Mouse (Mus musculus) hindbrain, embryonic 12.5 days (tissue): Measurements from ENCODE around the gene Olfr1404. TPM values are rescaled to one million over a fixed set of nuclear protein-coding genes. Genes with fewer than 3 reads are reported as not detected.
"Not testable (repeated sequence)": the region's sequence is repeated elsewhere in the genome, so short reads cannot be mapped to it uniquely, and the experiment has no call there.

ENCODE experiments used
- ATAC-seq: fragments of 200-750 bp; cut with Nextera tagmentation; 2 replicates; pipeline ENCODE4 v1.8.0; 2017; ENCODE audit warnings: moderate TSS enrichment; ENCODE audit not compliant: low FRiP score
- H3K27ac ChIP-seq: fragments of 300-500 bp; sonication (generic); 2 replicates; pipeline ENCODE4 v1.5.1; 2016; ENCODE audit warnings: mild to moderate bottlenecking
- H3K27me3 ChIP-seq: fragments of 300-500 bp; sonication (generic); 2 replicates; pipeline ENCODE4 v1.6.1; 2016; ENCODE audit warnings: mild to moderate bottlenecking
- H3K36me3 ChIP-seq: fragments of 300-500 bp; sonication (generic); 2 replicates; pipeline ENCODE4 v1.6.1; 2016; ENCODE audit warnings: mild to moderate bottlenecking
- H3K4me1 ChIP-seq: fragments of 300-500 bp; sonication (generic); 2 replicates; pipeline ENCODE4 v1.6.1; 2016
- H3K4me2 ChIP-seq: fragments of 300-500 bp; sonication (generic); replicated peaks from 2 replicates; pipeline ENCODE4 v1.6.1; 2016; ENCODE audit warnings: mild to moderate bottlenecking
- H3K4me3 ChIP-seq: fragments of 300-500 bp; sonication (generic); 2 replicates; pipeline ENCODE4 v1.5.1; 2016; ENCODE audit warnings: mild to moderate bottlenecking
- H3K9ac ChIP-seq: fragments of 300-500 bp; sonication (generic); 2 replicates; pipeline ENCODE4 v1.6.1; 2016; ENCODE audit warnings: mild to moderate bottlenecking, moderate library complexity
- H3K9me3 ChIP-seq: fragments of 300-500 bp; sonication (generic); replicated peaks from 2 replicates; pipeline ENCODE4 v1.6.1; 2016; ENCODE audit warnings: mild to moderate bottlenecking
- WGBS: fragments of 180-500 bp; shearing (Covaris S2); methylation state at CpG from one replicate; pipeline ENCODE4 v1.1.7; 2016; 5-methylcytosine and 5-hydroxymethylcytosine counted together
- polyA plus RNA-seq: library from polyadenylated mRNA; unstranded; fragments of >200 nt; fragmentation: Nextera tagmentation; extraction: Ambion mirVana; gene quantifications from 2 replicates; pipeline ENCODE4 v1.2.1, GENCODE M21; 2016

The Olfr1404 gene
- polyA plus RNA-seq: not detected in 2 replicates

GRCm38 (mm10) chr1:173212092-173212491 is at the start of gene Olfr1404:
TSS of gene Olfr1404 (plus strand) at chr1:173212392.
- H3K4me1 ChIP-seq: no peaks in the 10 kb centered on the region
- H3K4me3 ChIP-seq: no peak within 1 kb of the TSS
- 89% methylated on average over 5 of the region's 5 CpGs for WGBS
- no peak for ATAC-seq
- no peak within 1 kb of the TSS for H3K27ac ChIP-seq
- no peaks in the 10 kb centered on the region for H3K36me3 ChIP-seq
- no peaks in the 10 kb centered on the region for H3K27me3 ChIP-seq
- no peaks in the 10 kb centered on the region for H3K9me3 ChIP-seq
- no peak within 1 kb of the TSS for H3K4me2 ChIP-seq
- H3K9ac ChIP-seq: no peak within 1 kb of the TSS

GRCm38 (mm10) chr1:173174154-173174842 is 37.9 kb upstream of the Olfr1404 start:
- no peak overlapping the region for H3K4me3 ChIP-seq

DNA sequence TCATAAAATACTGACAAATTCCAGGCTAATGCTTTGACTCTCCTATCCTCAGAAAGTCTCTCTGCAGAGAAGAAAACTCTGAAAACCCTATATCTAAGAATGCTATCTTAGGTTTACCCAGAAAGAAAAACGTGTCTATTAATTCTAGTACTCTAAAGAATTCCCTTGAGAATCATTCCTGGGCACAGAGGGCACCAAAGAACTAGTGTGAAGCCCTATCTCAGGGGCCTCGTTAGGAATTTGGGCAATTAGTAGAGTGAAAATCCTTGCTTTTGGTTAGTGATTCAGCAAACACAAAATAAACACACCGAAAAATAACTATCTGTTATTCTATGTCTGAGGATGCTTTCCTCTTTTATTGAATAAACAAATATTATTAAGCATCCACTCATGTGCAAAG is 21.7 kb upstream of the Olfr1404 start, which contains the start of gene Olfr1406:
Gene Olfr1406, minus strand, starts transcription at position 101 of the 400 bp plus-strand sequence.
- H3K4me1 ChIP-seq: no peaks in the 10 kb centered on the region
- no peaks in the 10 kb centered on the region for H3K9me3 ChIP-seq
- H3K36me3 ChIP-seq: no peaks in the 10 kb centered on the region
- no peaks in the 10 kb centered on the region for H3K27me3 ChIP-seq
- WGBS: 67% methylated on average over 3 of the region's 3 CpGs
- no peak within 1 kb of the TSS for H3K4me2 ChIP-seq
- H3K27ac ChIP-seq: no peak within 1 kb of the TSS
- ATAC-seq: no peak
- no peak within 1 kb of the TSS for H3K4me3 ChIP-seq
- H3K9ac ChIP-seq: no peak within 1 kb of the TSS

More at GRCm38 (mm10) chr1:173174154-173174842, 37.9 kb upstream of the Olfr1404 start:
- ATAC-seq: no peak
- Histone ChIP-seq H3K4me1 (no peaks in the 10 kb centered on the region), H3K9ac (no peak overlapping the region), H3K36me3 (no peaks in the 10 kb centered on the region), H3K27ac (no peak overlapping the region), H3K9me3 (no peaks in the 10 kb centered on the region), H3K4me2 (no peak overlapping the region), H3K27me3 (no peaks in the 10 kb centered on the region)

- Histone ChIP-seq H3K27me3 (no peaks in the 10 kb centered on the region), H3K4me1 (no peaks in the 10 kb centered on the region), H3K9ac (no peak overlapping the region), H3K27ac (no peak overlapping the region), H3K9me3 (no peaks in the 10 kb centered on the region), H3K36me3 (no peaks in the 10 kb centered on the region), H3K4me2 (no peak overlapping the region), H3K4me3 (no peak overlapping the region)
- ATAC-seq: no peak
- 82% methylated on average over 3 of the region's 3 CpGs for WGBS
Measured at GRCm38 (mm10) chr1:173192059-173192458, 20.1 kb upstream of the Olfr1404 start.

GRCm38 (mm10) chr1:173196359-173196758 is 15.8 kb upstream of the Olfr1404 start:
- H3K4me1 ChIP-seq: no peaks in the 10 kb centered on the region
- no peak overlapping the region for H3K4me2 ChIP-seq
- H3K9me3 ChIP-seq: no peaks in the 10 kb centered on the region
- no peaks in the 10 kb centered on the region for H3K36me3 ChIP-seq
- no peak overlapping the region for H3K27ac ChIP-seq
- no peak overlapping the region for H3K9ac ChIP-seq
- no peaks in the 10 kb centered on the region for H3K27me3 ChIP-seq
- WGBS: 87% methylated on average over 2 of the region's 2 CpGs
- ATAC-seq: no peak
- H3K4me3 ChIP-seq: no peak overlapping the region

- no peak within 1 kb of the TSS for H3K27ac ChIP-seq
- H3K9me3 ChIP-seq: no peaks in the 10 kb centered on the region
- no peak within 1 kb of the TSS for H3K9ac ChIP-seq
- no peaks in the 10 kb centered on the region for H3K27me3 ChIP-seq
- WGBS: 75% methylated on average over 5 of the region's 5 CpGs
- no peak for ATAC-seq
- H3K36me3 ChIP-seq: no peaks in the 10 kb centered on the region
- no peak within 1 kb of the TSS for H3K4me2 ChIP-seq
- H3K4me3 ChIP-seq: no peak within 1 kb of the TSS
- no peaks in the 10 kb centered on the region for H3K4me1 ChIP-seq
Measured at GRCm38 (mm10) chr1:173197508-173197907, 14.7 kb upstream of the Olfr1404 start, which contains the start of gene Olfr218. TSS of gene Olfr218 (plus strand) at chr1:173197808.

DNA sequence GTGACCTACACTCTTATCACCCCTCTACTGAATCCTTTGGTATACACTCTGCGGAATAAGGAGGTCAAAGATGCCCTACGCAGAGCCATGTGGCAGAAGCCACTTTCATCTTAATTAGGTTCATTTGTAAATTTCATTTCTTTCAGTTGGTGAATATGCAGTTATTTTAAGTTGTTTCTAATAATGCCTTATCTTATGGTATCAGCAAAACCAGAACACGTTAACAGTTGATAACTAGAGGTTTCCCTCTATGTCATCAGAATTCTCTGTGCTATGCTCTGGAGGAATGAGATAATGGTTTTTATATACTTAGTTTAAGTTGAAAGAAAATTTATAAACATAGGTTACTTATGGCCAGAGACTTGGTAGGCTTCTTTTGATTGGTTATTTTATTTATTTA is 4.3 kb downstream of the Olfr1404 start:
- no peak overlapping the region for H3K4me3 ChIP-seq
- no peaks in the 10 kb centered on the region for H3K4me1 ChIP-seq
- H3K36me3 ChIP-seq: no peaks in the 10 kb centered on the region
- H3K9ac ChIP-seq: no peak overlapping the region
- no peaks in the 10 kb centered on the region for H3K27me3 ChIP-seq
- no peak overlapping the region for H3K27ac ChIP-seq
- ATAC-seq: no peak
- no peak overlapping the region for H3K4me2 ChIP-seq
- 89% methylated on average over 3 of the region's 3 CpGs for WGBS
- H3K9me3 ChIP-seq: no peaks in the 10 kb centered on the region

DNA sequence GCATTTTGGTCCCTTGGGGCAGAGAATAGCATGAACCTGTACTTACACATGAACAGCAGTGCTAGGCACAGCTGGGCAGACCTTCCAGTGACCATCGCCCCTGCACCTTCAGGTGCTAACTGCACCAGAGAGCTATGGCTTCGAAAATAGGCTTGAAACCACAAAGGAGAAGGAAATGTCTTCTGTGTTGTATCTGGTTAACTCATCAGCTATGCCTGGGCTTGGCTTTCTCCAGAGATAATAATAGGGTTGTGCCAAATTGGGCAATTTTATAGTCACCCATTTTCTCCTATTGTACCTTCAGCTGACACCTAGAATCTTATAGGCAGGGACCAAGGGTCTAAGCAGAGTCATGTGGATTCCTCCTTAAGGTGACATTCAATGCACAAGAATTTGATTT is 14.9 kb downstream of the Olfr1404 start, which contains the start of gene Fcer1a:
Gene Fcer1a, minus strand, starts transcription at position 134 of the 400 bp plus-strand sequence.
- Histone ChIP-seq H3K36me3 (no peaks in the 10 kb centered on the region), H3K27me3 (no peaks in the 10 kb centered on the region), H3K9ac (no peak within 1 kb of the TSS), H3K4me1 (no peaks in the 10 kb centered on the region), H3K4me2 (no peak within 1 kb of the TSS), H3K4me3 (no peak within 1 kb of the TSS), H3K9me3 (no peaks in the 10 kb centered on the region), H3K27ac (no peak within 1 kb of the TSS)
- no peak for ATAC-seq
- 93% methylated on average over 2 of the region's 2 CpGs for WGBS

GRCm38 (mm10) chr1:173237004-173237403 is 24.8 kb downstream of the Olfr1404 start:
- ATAC-seq, H3K36me3 ChIP-seq, H3K4me1 ChIP-seq, H3K27me3 ChIP-seq, H3K27ac ChIP-seq, H3K4me3 ChIP-seq, H3K4me2 ChIP-seq, H3K9me3 ChIP-seq, H3K9ac ChIP-seq: not testable (repeated sequence)
- WGBS: 86% methylated on average over 1 of the region's 1 CpGs

- Histone ChIP-seq H3K4me3 (no peak overlapping the region), H3K36me3 (no peaks in the 10 kb centered on the region), H3K4me1 (no peaks in the 10 kb centered on the region), H3K9me3 (no peaks in the 10 kb centered on the region), H3K27me3 (no peaks in the 10 kb centered on the region), H3K4me2 (no peak overlapping the region), H3K27ac (no peak overlapping the region), H3K9ac (no peak overlapping the region)
- WGBS: 92% methylated on average over 3 of the region's 3 CpGs
- no peak for ATAC-seq
Measured at GRCm38 (mm10) chr1:173249888-173250287, 37.7 kb downstream of the Olfr1404 start.

DNA sequence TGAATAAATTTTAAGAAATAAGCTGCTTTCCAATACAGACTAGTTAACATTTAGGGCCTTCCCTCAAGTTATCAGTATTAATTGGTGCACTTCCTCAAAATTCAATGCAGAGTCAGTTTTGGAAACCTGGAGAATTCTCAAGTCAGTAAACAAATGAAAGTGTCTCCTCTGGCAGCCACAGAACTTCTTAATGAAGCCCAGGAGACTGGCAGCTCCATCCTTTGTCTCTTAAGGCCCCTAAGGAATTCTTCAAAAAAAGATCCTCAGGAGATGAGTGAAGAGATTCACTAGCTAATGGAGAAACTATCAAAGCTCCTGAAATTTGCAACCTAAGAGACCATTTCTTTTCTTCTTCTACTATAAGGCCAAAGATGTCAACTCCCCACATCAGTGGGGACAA is 53.5 kb downstream of the Olfr1404 start, which contains the start of gene Olfr418:
Gene Olfr418, plus strand, starts transcription at position 301 of the 400 bp plus-strand sequence.
- Histone ChIP-seq H3K27me3 (no peaks in the 10 kb centered on the region), H3K27ac (no peak within 1 kb of the TSS), H3K9me3 (no peaks in the 10 kb centered on the region), H3K4me1 (no peaks in the 10 kb centered on the region), H3K36me3 (no peaks in the 10 kb centered on the region), H3K4me3 (no peak within 1 kb of the TSS), H3K9ac (no peak within 1 kb of the TSS), H3K4me2 (no peak within 1 kb of the TSS)
- ATAC-seq: no peak
